Mouse (Mus musculus) right cerebral cortex, postnatal 14 days (tissue): ENCODE data around the gene Tbcb.
A peak's percentile ranks its signal among the peaks of the same experiment; 100 is the strongest.
"Not testable (repeated sequence)": the region's sequence is repeated elsewhere in the genome, so short reads cannot be mapped to it uniquely, and the experiment has no call there.

ENCODE experiments used
- DNase-seq: peaks from one replicate; pipeline ENCODE4 v3.0.0; 2022

Tbcb gene

DNA sequence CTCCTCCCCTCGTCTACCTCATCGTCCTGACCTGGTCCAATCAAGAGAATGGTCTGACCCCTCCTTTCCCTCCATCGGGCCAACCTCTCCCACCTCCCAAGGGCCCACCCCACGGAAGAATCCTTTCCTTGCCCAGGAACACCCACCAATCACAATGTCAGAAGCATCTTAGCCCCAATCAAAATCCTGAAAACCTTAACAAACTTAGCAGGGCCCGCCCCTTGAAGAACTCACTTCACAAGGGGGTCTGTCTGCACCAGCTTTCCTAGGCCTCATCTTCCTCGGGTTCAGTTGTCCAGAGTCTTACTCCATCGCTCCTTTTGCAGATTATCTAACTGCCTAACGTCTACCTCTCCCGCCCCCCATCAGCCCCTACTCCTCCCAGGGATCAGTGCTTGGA is 39.1 kb downstream of the Tbcb start:
- no peak for DNase-seq

DNA sequence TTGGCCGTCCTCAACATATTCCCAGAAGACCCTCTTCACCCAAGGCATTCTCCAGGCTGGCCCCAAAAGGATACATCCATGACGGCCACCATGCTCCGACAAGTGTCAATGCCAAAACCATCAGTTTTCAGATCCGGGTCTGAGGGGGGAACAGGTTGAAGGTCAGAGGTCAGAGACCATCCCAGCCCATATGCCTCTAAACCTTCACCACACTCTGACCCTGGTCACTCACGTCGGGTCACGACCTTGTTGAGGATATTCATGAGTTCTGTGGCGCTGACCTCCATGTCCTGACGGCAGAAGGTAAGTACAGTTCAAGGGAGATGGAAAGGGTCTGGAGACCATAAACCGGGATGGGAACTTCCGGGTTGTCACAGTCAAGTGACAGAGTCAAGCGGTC is 40.0 kb downstream of the Tbcb start:
- DNase-seq: no peak

DNA sequence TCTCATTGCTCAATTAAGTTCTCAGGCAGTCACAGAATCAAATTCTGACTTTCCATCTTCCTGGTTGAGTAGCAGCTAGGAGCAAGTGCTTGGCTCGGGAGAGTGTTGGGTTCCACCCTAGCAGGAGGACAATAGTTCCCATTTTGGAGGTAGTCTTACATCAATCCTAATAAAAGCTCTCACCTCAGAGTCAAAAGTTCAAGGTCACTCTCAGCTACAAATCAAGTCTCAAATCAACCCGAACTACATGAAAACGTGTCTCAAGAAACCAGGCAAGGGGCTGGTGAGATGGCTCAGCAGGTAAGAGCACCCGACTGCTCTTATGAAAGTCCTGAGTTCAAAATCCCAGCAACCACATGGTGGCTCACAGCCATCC is 43.0 kb downstream of the Tbcb start:
- no peak for DNase-seq

- no peak for DNase-seq
These were observed 43.5 kb downstream of the Tbcb start for GRCm38 (mm10) chr7:30188344-30189115.

- DNase-seq: no peak
These were observed 47.3 kb downstream of the Tbcb start for GRCm38 (mm10) chr7:30184641-30185348.

DNA sequence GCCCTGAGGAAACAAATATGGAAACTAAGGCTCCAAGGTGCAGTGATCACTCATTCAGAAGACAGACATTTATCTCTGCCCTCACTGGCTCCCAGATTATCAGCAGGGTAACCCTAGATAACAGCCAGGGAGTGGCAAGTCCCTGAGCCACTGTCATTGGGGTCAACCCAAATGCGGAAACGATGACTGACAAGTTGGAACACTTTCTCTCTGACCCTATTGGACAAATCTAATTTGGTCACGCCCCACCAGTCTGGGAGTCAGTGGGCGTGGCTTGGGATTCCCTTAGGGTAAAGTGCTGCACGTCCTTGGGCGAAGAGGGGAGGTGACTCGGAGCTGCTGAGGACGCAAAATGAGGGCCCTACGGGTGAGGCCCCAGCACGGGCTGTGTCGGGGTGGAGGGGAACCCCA is 48.2 kb downstream of the Tbcb start, which contains the start of gene Cox7a1:
Gene Cox7a1, plus strand, starts transcription at position 266 of the 411 bp plus-strand sequence.
- peak; percentile 53 for DNase-seq

GRCm38 (mm10) chr7:30183189-30183588 is 48.9 kb downstream of the Tbcb start:
- DNase-seq: not testable (repeated sequence)

DNA sequence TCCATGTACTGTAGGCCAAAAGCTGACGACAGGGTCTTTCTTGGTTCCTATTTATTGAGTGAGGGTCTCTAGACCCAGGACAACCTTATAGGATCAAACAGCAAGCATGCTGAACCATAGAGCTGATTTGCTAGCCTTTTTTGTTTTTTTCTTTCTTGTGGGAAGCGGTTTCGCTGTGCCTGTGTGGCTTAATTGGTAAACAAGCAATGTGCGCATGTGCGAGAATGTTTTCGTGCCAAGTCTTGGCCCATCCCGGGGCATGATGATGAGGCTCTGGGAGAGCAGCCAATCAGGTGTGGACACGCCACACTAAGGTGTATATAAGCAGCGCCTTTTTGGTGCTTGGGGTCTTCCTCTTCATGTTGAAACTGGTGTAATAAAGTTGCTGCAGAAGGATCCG is 50.1 kb downstream of the Tbcb start:
- not testable (repeated sequence) for DNase-seq

GRCm38 (mm10) chr7:30181308-30181707 is 50.8 kb downstream of the Tbcb start:
- DNase-seq: peak; percentile 71

GRCm38 (mm10) chr7:30178256-30178655 is 53.8 kb downstream of the Tbcb start:
- DNase-seq: no peak

DNA sequence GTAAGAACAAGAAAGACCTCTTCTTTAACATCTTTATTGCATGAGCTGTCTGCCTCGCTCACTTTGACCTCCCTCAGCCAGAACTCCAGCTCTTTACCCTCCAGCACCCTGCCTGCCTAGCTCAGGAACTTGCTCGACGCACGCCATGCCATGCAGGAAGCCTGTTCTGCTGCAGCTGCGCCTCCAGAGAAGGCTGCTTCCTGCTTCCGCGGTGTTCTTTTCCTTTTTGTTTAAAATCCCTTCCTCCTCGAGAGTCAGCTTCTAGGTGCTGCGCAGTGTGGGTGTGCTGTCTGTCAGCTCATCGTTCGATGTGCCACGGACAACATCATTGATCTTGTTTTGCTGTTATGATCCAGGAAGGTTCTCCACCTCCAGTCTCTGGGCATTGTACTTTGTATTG is 55.6 kb downstream of the Tbcb start:
- DNase-seq: no peak
